Mouse (Mus musculus): ENCODE data around the gene Egf. TPM values are rescaled to one million over a fixed set of nuclear protein-coding genes. Genes with fewer than 3 reads are reported as not detected.

Egf gene
- polyA plus RNA-seq, 1 experiment, result 6.4 TPM

Other genes with a start within 250 kb of the Egf start
- 27.4 and 28.1 TPM in 2 replicates for gene Elovl6, start 223.0 kb downstream of the Egf start, polyA plus RNA-seq (2012; rRNA removed)
- 0.13 and 0.16 TPM in 2 replicates for gene Lrit3, start 48.7 kb upstream of the Egf start, polyA plus RNA-seq (2012; rRNA removed)
- gene Rrh, start 67.3 kb upstream of the Egf start, polyA plus RNA-seq (2012; rRNA removed), result 0.66 and 0.86 TPM in 2 replicates
- 53.9 and 54.8 TPM in 2 replicates for gene Gar1, start 76.1 kb upstream of the Egf start, polyA plus RNA-seq (2012; rRNA removed)
- 0.06 TPM in 1 of 2 replicates, not detected in the other for gene Cfi, start 80.6 kb upstream of the Egf start, polyA plus RNA-seq (2012; rRNA removed)
- 31.4 and 33.6 TPM in 2 replicates for gene Pla2g12a, start 123.3 kb upstream of the Egf start, polyA plus RNA-seq (2012; rRNA removed)
- gene Casp6, start 146.1 kb upstream of the Egf start, polyA plus RNA-seq (2012; rRNA removed), result 14.6 and 16.4 TPM in 2 replicates
- gene Mcub, start 214.9 kb upstream of the Egf start, polyA plus RNA-seq (2012; rRNA removed), result 8.5 and 9.3 TPM in 2 replicates